Mouse (Mus musculus) ES-Bruce4 (cell line): ENCODE results near the gene Tfap2b.

Experiments
- CTCF ChIP-seq: IDR thresholded peaks from one replicate; pipeline ENCODE4 v1.8.1; 2011; ENCODE audit warnings: low read depth, low read length
- EP300 ChIP-seq: IDR thresholded peaks from 2 replicates; pipeline ENCODE4 v1.6.1; 2011; ENCODE audit warnings: low read depth, low read length; ENCODE audit not compliant: insufficient read depth
- POLR2A ChIP-seq: IDR thresholded peaks from one replicate; pipeline ENCODE4 v1.8.1; 2011; ENCODE audit warnings: low read length; ENCODE audit not compliant: insufficient read depth

GRCm38 (mm10) chr1:19269596-19269995 lies 60.9 kb downstream of the Tfap2b start:
- TF ChIP-seq EP300 (no peak), CTCF (no peak), POLR2A (no peak)
